Mouse (Mus musculus): ENCODE data around the gene Galm. TPM values are rescaled to one million over a fixed set of nuclear protein-coding genes. Genes with fewer than 3 reads are reported as not detected.

Galm gene
- polyA plus RNA-seq (2016; fragmentation: Nextera tagmentation; extraction: Ambion mirVana) = 7.5 and 8.6 TPM in 2 replicates

DNA sequence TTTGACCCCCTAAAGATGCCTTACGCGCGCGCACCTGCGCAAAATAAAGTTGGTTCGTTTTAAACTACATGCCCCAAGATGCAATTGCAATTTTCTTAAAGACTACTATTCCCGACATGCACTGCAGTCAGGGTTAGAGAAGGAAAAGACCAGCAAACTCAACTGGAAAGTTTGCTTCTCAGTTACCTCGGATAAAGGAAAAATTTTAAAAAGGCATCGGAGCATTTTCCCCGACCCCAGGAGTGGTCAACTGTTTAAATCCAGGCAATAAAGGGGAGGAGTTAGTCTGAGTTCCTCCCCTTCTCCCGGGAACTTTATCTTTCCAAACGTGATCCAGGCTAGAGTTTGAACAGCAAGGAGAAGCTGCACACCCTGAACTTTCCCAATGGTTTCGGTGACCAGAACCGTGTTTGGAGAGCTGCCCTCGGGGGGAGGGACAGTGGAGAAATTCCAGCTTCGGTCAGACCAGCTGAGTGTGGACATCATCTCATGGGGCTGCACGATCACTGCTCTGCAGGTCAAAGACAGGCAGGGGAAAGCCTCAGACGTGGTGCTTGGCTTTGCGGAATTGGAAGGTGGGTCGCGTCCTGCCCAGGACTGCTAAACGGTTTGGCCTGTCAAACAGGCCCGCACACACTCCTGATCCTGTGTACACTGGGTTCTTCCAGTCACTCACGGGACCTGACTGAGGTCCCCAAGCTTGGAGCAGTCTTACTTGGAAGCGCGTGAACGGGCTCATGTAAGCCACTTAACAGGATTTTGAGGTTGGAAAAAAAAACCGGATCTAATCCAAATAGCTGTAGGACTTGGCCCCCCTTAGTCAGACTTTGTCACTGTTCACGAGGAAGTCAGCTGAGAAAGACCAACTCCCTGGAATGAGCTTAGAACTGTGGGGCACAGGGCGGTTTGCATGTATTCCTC lies at the start of gene Galm:
Galm (plus strand) TSS at position 141 of the 921 bp plus-strand sequence.
- Histone ChIP-seq H3K36me3 (no peaks in the 10 kb centered on the region), H3K27ac (peak within 1 kb of the TSS; percentile 83), H3K4me1 (peaks cover 12% of the 10 kb centered on the region; the same call in 1 of the 2 replicates), H3K9me3 (no peaks in the 10 kb centered on the region), H3K27me3 (ENCODE audit: insufficient read depth, poor library complexity, severe bottlenecking) (no peaks in the 10 kb centered on the region), H3K4me3 (peak within 1 kb of the TSS; percentile 70)
- WGBS = 5% methylated on average over 30 of the region's 30 CpGs
- DNase-seq (ENCODE audit: low spot score) = peak; percentile 83

DNA sequence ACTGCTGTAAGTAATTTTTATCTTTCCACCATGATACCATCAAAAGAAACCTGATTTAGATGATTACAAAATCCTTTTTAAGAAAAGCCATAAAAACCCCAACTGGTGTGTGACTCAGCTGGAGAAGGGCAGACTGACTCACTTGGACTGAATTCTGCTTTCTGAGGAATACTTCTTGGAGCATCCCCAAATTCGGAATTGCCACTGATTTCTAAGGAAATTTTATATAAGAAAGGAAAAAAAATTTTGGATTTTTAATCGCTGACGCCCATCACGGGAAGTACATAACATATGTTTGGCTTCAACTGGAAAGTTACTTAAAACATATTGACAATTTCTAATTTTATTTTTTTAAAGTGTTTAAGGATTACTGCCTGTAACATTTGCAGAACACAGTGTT lies 48.5 kb upstream of the Galm start:
- Histone ChIP-seq H3K4me3 (no peak overlapping the region), H3K27me3 (ENCODE audit: insufficient read depth, poor library complexity, severe bottlenecking) (no peaks in the 10 kb centered on the region), H3K27ac (no peak overlapping the region), H3K9me3 (no peaks in the 10 kb centered on the region), H3K4me1 (peaks cover 6% of the 10 kb centered on the region; the same call in 1 of the 2 replicates), H3K36me3 (no peaks in the 10 kb centered on the region)
- no peak for DNase-seq (ENCODE audit: low spot score)
- WGBS = 85% methylated on average over 4 of the region's 4 CpGs

DNA sequence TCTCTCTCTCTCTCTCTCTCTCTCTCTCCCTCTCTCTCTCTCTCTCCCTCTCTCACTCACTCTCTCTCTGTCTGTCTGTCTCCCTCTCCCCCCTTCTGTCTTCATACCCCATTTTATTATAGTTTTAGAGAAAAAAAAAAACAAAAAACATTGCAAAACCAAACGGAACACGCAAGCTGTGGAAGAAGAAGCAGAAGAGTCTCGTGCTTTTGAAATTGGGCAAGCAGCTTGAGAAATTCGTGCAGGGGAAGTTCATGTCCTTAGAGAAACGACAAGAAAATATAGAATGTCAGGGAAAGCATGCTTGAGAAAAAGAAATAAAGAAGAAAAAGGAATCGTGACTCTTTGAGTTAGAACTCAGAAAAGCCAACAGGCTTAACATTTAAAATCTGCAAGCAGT lies 44.0 kb upstream of the Galm start:
- Histone ChIP-seq H3K27ac (no peak overlapping the region), H3K27me3 (ENCODE audit: insufficient read depth, poor library complexity, severe bottlenecking) (no peaks in the 10 kb centered on the region), H3K4me3 (no peak overlapping the region), H3K4me1 (0 out of 2 replicates have a peak, but pooled peaks cover 4% of the 10 kb centered on the region), H3K9me3 (no peaks in the 10 kb centered on the region), H3K36me3 (no peaks in the 10 kb centered on the region)
- WGBS = 73% methylated on average over 6 of the region's 6 CpGs
- DNase-seq (ENCODE audit: low spot score) = no peak

DNA sequence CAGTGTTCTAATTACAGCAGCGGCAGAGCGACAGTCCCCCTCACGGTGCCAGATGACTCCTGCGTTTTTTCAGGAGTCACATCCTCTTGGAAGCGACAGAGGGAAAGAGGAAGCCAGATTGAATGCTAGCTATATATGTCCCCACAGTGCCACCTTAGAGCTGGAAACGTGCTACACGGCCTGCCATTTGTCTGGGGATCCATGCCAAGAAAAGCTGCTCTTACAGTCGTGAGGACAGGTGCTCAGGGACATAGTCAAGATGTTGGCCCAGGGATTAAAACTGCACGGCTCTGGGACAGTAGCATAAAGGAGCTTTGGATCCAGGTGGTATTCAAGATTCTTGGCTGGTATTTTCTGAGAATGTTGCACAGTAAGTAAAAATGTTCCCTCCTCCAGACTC lies 42.8 kb upstream of the Galm start:
- no peak overlapping the region for H3K4me3 ChIP-seq
- H3K27ac ChIP-seq = no peak overlapping the region
- 0 out of 2 replicates have a peak, but pooled peaks cover 4% of the 10 kb centered on the region for H3K4me1 ChIP-seq
- H3K27me3 ChIP-seq (ENCODE audit: insufficient read depth, poor library complexity, severe bottlenecking) = no peaks in the 10 kb centered on the region
- DNase-seq (ENCODE audit: low spot score) = no peak
- H3K9me3 ChIP-seq = no peaks in the 10 kb centered on the region
- 49% methylated on average over 9 of the region's 9 CpGs for WGBS
- H3K36me3 ChIP-seq = no peaks in the 10 kb centered on the region

DNA sequence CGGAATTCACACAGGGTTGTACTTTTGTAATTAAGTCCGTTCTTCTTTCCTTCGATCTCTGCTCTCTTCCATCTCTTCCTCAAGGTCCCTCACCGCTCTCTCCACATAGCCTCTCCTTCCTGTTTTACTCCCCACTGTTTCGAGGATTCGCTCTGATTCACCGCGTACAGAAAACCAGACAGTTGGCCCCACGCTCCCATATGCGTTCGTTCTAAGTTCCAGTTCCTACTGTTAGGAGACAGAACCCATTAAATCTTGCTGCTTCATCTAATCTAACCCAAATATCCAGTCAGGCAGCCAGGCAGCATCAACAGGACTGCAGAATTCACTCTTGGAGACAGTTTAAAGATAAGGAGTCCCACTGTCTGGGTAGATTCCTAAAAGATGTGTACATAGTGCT lies 40.7 kb upstream of the Galm start:
- WGBS = 79% methylated on average over 11 of the region's 11 CpGs
- H3K27me3 ChIP-seq (ENCODE audit: insufficient read depth, poor library complexity, severe bottlenecking) = no peaks in the 10 kb centered on the region
- no peak for DNase-seq (ENCODE audit: low spot score)
- no peak overlapping the region for H3K27ac ChIP-seq
- 0 out of 2 replicates have a peak, but pooled peaks cover 4% of the 10 kb centered on the region for H3K4me1 ChIP-seq
- no peaks in the 10 kb centered on the region for H3K9me3 ChIP-seq
- H3K4me3 ChIP-seq = no peak overlapping the region
- no peaks in the 10 kb centered on the region for H3K36me3 ChIP-seq

DNA sequence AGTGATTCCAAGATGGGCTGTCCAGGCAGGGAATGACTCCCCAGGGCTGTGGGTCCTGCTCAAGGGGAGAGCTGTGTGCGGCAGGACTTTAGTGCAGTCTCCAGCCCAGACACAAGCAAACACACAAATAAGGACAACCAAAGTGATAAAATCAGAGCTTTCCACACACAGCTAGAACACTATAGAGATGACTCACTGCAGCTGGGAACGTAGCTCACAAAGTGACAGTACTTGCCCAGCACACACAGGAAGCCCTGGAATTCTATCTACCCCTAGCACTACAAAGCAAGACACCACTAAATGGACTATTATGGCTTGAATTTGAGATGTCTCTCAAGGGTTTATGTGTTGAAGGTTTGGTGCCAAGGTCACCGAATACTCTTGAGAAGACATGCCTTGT lies 39.1 kb upstream of the Galm start:
- no peaks in the 10 kb centered on the region for H3K36me3 ChIP-seq
- no peak overlapping the region for H3K4me3 ChIP-seq
- no peak overlapping the region for H3K27ac ChIP-seq
- WGBS = 79% methylated on average over 3 of the region's 3 CpGs
- no peaks in the 10 kb centered on the region for H3K9me3 ChIP-seq
- DNase-seq (ENCODE audit: low spot score) = no peak
- no peaks in the 10 kb centered on the region for H3K27me3 ChIP-seq (ENCODE audit: insufficient read depth, poor library complexity, severe bottlenecking)
- 0 out of 2 replicates have a peak, but pooled peaks cover 4% of the 10 kb centered on the region for H3K4me1 ChIP-seq

DNA sequence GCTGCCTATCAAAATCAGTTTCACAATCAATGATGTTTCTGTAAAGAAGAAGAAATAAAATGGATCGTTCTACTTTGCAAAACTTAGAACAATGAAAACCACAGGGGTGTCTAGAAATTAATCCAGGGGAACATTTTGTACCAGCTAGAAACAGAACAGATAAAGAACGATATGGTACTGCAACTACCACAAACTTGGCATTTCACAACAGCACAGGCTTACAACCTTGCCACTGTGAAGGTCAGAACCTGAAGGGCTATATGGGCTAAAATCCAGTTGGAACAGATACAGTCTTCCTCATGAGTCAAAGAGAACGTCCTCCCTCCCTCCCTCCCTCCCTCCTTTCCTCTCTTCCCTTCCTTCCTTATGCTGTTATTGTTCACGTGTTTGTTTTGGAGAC lies 36.7 kb upstream of the Galm start:
- no peak overlapping the region for H3K27ac ChIP-seq
- no peaks in the 10 kb centered on the region for H3K36me3 ChIP-seq
- no peaks in the 10 kb centered on the region for H3K27me3 ChIP-seq (ENCODE audit: insufficient read depth, poor library complexity, severe bottlenecking)
- DNase-seq (ENCODE audit: low spot score) = no peak
- H3K4me3 ChIP-seq = no peak overlapping the region
- H3K4me1 ChIP-seq = peaks cover 3% of the 10 kb centered on the region
- no peaks in the 10 kb centered on the region for H3K9me3 ChIP-seq
- WGBS = 67% methylated on average over 4 of the region's 4 CpGs

DNA sequence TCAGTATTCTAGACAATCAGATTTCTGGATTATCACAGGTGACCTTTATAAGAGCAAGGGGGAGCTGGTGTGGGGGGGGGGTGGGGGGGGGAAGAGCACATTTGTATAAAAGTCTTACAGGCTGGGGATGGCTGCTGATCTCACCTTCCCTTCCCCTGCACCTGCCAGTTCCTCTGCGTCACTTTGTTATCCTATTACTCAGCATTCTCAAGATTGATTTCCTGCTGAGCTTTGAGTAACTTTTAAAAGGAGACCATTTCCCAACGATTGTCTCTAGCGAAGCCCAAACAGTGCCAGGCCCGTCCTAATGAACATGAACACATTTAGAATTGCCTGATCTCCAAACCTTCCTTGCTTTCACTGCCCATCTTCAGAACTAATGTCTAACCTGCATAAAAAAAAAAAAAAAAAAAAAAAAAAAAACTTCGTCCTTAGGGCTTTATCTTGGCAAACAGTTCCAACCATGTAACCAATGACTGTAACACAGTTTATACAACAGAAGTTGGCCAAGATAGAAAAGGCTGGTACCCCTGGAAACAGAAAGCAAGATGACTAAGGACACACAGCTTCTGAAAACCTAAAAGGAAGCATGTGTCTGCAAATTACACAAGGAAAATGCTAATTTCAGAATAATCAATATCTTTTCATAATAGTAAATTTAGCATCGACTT lies 35.3 kb upstream of the Galm start:
- WGBS = 53% methylated on average over 6 of the region's 6 CpGs
- no peak for DNase-seq (ENCODE audit: low spot score)
- H3K4me3 ChIP-seq = no peak overlapping the region

DNA sequence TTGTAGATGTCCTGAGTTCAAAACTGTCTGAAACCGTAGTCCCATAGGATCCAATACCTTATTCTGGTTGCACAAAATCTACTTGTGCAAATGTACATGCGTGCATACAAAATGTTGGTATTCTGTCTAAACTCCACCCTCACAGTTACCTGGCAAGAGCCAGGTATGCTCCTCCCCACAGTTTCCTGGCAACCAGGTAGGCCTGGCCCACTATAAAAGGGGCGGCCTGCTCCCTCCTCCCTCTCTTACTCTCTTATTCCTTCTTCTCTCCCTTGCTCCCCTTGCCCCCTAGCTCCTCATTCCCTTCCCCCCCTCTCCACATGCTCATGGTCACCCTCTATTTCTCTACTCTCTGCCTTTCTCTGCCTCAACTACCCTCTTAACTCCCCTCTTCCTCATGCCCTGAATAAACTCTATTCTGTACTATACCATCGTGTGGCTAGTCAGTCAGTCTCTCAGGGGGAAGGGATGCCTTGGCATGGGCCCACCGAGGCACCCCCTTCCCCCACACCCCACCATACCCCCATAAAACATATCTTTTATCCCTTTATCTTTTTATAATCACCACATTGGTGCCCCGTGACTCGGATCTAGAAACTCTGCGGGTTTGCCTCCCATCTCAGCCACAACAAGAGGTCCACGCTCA lies 31.9 kb upstream of the Galm start:
- 0 out of 2 replicates have a peak overlapping the region, but pooled peaks have one; percentile 22 for H3K27ac ChIP-seq
- 79% methylated on average over 9 of the region's 9 CpGs for WGBS
- H3K4me3 ChIP-seq = peak overlapping the region; percentile 51; the same call in 1 of the 2 replicates
- no peaks in the 10 kb centered on the region for H3K27me3 ChIP-seq (ENCODE audit: insufficient read depth, poor library complexity, severe bottlenecking)
- no peaks in the 10 kb centered on the region for H3K36me3 ChIP-seq
- no peaks in the 10 kb centered on the region for H3K9me3 ChIP-seq
- DNase-seq (ENCODE audit: low spot score) = no peak
- H3K4me1 ChIP-seq = peaks cover 11% of the 10 kb centered on the region

More for the DNA sequence above, 35.3 kb upstream of the Galm start:
- Histone ChIP-seq H3K4me1 (peaks cover 11% of the 10 kb centered on the region), H3K27me3 (ENCODE audit: insufficient read depth, poor library complexity, severe bottlenecking) (no peaks in the 10 kb centered on the region), H3K27ac (no peak overlapping the region), H3K36me3 (no peaks in the 10 kb centered on the region), H3K9me3 (no peaks in the 10 kb centered on the region)

DNA sequence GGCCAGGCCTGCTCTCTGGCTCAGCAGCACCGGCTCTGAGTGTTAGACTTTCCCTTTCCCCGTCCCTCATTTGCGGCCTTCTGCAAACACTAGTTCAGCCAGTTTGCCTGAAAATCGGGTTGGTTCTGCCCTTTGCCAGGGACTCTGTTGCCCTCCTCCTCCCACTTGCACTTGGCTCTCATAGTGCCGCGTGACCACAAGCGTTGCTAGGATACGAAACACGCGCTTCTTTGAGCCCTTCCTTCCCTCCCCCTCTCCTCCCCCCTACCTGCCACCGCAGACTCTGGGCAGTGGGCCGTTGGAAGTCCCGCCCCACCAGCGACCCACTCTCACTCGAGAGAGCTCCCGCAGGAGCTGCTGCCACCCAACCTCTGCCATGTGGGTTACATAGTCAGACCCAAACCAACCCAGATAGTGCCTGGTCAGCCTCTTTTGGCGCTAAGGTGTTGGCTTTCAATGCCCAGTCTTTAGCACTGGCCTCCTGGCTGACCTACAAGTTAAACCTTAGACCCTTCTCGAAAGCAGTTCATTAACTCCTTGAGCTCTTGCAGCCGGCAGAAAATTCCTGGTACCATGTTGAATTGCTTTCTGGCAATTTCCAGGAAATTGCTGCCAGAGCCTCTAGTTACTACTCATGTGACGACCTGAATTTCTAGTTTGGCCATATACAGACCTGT lies 31.1 kb upstream of the Galm start:
- peak overlapping the region; percentile 22; the same call in 1 of the 2 replicates for H3K27ac ChIP-seq
- peak; percentile 84 for DNase-seq (ENCODE audit: low spot score)
- H3K9me3 ChIP-seq = no peaks in the 10 kb centered on the region
- H3K27me3 ChIP-seq (ENCODE audit: insufficient read depth, poor library complexity, severe bottlenecking) = no peaks in the 10 kb centered on the region
- 21% methylated on average over 20 of the region's 20 CpGs for WGBS
- no peaks in the 10 kb centered on the region for H3K36me3 ChIP-seq
- H3K4me1 ChIP-seq = peaks cover 11% of the 10 kb centered on the region
- H3K4me3 ChIP-seq = peak overlapping the region; percentile 51

DNA sequence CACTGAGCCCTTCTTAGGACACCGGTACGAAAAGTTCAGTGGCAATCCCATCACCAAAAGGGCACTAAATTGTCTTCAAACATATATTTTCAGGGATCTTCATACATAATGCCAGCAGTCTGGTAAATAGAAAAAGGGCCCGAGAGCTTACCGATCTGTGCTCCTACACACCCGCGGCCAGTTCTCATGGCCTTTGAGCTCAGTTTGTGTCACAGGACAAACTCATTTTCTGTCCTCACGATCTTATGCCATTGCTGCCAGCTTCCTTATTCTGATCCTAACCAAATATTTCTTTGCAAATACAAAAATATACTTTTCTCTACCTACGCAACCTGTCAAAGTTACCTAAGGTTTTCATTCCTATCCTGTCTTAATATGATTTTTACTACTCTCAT lies 30.6 kb upstream of the Galm start:
- Histone ChIP-seq H3K27me3 (ENCODE audit: insufficient read depth, poor library complexity, severe bottlenecking) (no peaks in the 10 kb centered on the region), H3K4me3 (no peak overlapping the region)
- WGBS = 84% methylated on average over 8 of the region's 8 CpGs

DNA sequence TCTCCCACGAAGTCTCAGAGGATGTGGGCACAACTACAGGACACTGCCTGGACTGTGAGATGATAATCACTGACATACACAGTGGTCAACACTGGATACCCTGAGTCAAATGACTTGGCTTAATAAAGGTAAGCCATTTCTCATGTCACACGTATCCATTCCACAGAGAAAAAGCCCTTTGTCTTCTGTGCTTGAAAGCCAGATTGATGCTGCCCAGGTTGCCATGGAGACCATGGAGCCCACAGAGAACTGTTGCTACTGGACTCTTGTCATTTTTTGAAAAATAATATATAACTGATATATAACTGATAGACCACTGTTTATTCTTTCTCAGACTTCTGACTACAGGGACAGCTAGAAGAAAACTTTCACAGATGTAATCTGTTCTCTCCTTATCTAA lies 30.1 kb upstream of the Galm start:
- Histone ChIP-seq H3K4me3 (no peak overlapping the region), H3K4me1 (peaks cover 11% of the 10 kb centered on the region), H3K27me3 (ENCODE audit: insufficient read depth, poor library complexity, severe bottlenecking) (no peaks in the 10 kb centered on the region), H3K36me3 (no peaks in the 10 kb centered on the region), H3K27ac (no peak overlapping the region), H3K9me3 (no peaks in the 10 kb centered on the region)
- no peak for DNase-seq (ENCODE audit: low spot score)
- 67% methylated on average over 2 of the region's 2 CpGs for WGBS

More for the DNA sequence above, 30.6 kb upstream of the Galm start:
- Histone ChIP-seq H3K36me3 (no peaks in the 10 kb centered on the region), H3K4me1 (peaks cover 11% of the 10 kb centered on the region), H3K27ac (no peak overlapping the region), H3K9me3 (no peaks in the 10 kb centered on the region)
- no peak for DNase-seq (ENCODE audit: low spot score)

All from heart, embryonic 10.5 days (tissue).